Mouse (Mus musculus) gastrocnemius, postnatal 25 days (tissue): ENCODE results near the gene Kcnh4. TPM values are rescaled to one million over a fixed set of nuclear protein-coding genes. Genes with fewer than 3 reads are reported as not detected.

ENCODE experiments used
- DNase-seq: peaks from one replicate; pipeline ENCODE4 v3.0.0; 2022
- total RNA-seq, 2 experiments: library from RNA; stranded (reverse); gene quantifications; 1 replicate in 1 of 2; 2 replicates in 1 of 2; pipeline ENCODE4 v1.2.3; 2021

The Kcnh4 gene
- total RNA-seq, 2 experiments from 2014 or later: not detected

GRCm38 (mm10) chr11:100709201-100709810, 50.4 kb downstream of the Kcnh4 start:
- no peak for DNase-seq

GRCm38 (mm10) chr11:100705095-100705747, 54.5 kb downstream of the Kcnh4 start:
- no peak for DNase-seq

- DNase-seq: peak; percentile 51
Measured at GRCm38 (mm10) chr11:100703851-100704531, 55.8 kb downstream of the Kcnh4 start, which contains the start of gene Dhx58. TSS of gene Dhx58 (minus strand) at chr11:100704271.

- DNase-seq: no peak
Measured at GRCm38 (mm10) chr11:100703366-100703765, 56.4 kb downstream of the Kcnh4 start.

GRCm38 (mm10) chr11:100702906-100703305, 56.8 kb downstream of the Kcnh4 start:
- no peak for DNase-seq

GRCm38 (mm10) chr11:100702081-100702851, 57.5 kb downstream of the Kcnh4 start:
- no peak for DNase-seq

- peak; percentile 66 for DNase-seq
Measured at GRCm38 (mm10) chr11:100701301-100701700, 58.4 kb downstream of the Kcnh4 start.

GRCm38 (mm10) chr11:100700710-100701109, 59.0 kb downstream of the Kcnh4 start:
- no peak for DNase-seq

GRCm38 (mm10) chr11:100697921-100698320, 61.8 kb downstream of the Kcnh4 start:
- no peak for DNase-seq

GRCm38 (mm10) chr11:100694926-100695325, 64.8 kb downstream of the Kcnh4 start:
- peak; percentile 46 for DNase-seq

- DNase-seq: no peak
Measured at GRCm38 (mm10) chr11:100693154-100693553, 66.6 kb downstream of the Kcnh4 start.

GRCm38 (mm10) chr11:100692164-100692616, 67.6 kb downstream of the Kcnh4 start, which contains the start of gene Zfp385c:
TSS of gene Zfp385c (minus strand) at chr11:100692455.
- no peak for DNase-seq

GRCm38 (mm10) chr11:100690389-100690788, 69.4 kb downstream of the Kcnh4 start:
- no peak for DNase-seq

Other genes starting within 250 kb of the Kcnh4 start
- 10 to 100 TPM; 10.6 to 20.3 TPM for gene Acly, start 231.9 kb downstream of the Kcnh4 start, total RNA-seq
- gene Ttc25, start 214.3 kb downstream of the Kcnh4 start, total RNA-seq: under 1 TPM; 0.36 to 0.38 TPM
- gene Cnp, start 185.0 kb downstream of the Kcnh4 start, total RNA-seq: 1 to 10 TPM; 8.6 to 9.6 TPM
- 10 to 100 TPM; 19.9 to 21.5 TPM for gene Nkiras2, start 140.7 kb downstream of the Kcnh4 start, total RNA-seq
- 100 to 1,000 TPM; 123 to 126 TPM for gene Dnajc7, start 139.8 kb downstream of the Kcnh4 start, total RNA-seq
- under 1 TPM; 0.31 to 0.70 TPM for gene Zfp385c, start 67.5 kb downstream of the Kcnh4 start, total RNA-seq
- gene Dhx58, start 55.7 kb downstream of the Kcnh4 start, total RNA-seq: 1 to 10 TPM in 1 of 2 experiments, under 1 TPM in 1; 0.77 to 1.2 TPM
- gene Kat2a, start 47.5 kb downstream of the Kcnh4 start, total RNA-seq: 10 to 100 TPM; 11.7 to 11.8 TPM
- not detected for gene Hspb9, start 46.1 kb downstream of the Kcnh4 start, total RNA-seq
- 10 to 100 TPM; 40.4 to 43.1 TPM for gene Rab5c, start 21.7 kb downstream of the Kcnh4 start, total RNA-seq
- not detected for gene Hcrt, start 3.0 kb upstream of the Kcnh4 start, total RNA-seq
- 1 to 10 TPM; 4.8 to 4.9 TPM for gene Ghdc, start 11.0 kb upstream of the Kcnh4 start, total RNA-seq
- gene Stat5b, start 90.8 kb upstream of the Kcnh4 start, total RNA-seq: 100 to 1,000 TPM in 1 of 2 experiments, 10 to 100 TPM in 1; 93.2 to 126 TPM
- gene Stat5a, start 99.4 kb upstream of the Kcnh4 start, total RNA-seq: 10 to 100 TPM; 10.9 to 14.8 TPM
- 10 to 100 TPM; 32.5 to 49.5 TPM for gene Stat3, start 179.6 kb upstream of the Kcnh4 start, total RNA-seq
- 100 to 1,000 TPM; 175 to 196 TPM for gene Cavin1, start 210.9 kb upstream of the Kcnh4 start, total RNA-seq
- gene Atp6v0a1, start 249.5 kb upstream of the Kcnh4 start, total RNA-seq: 10 to 100 TPM; 56.9 to 60.0 TPM